Mouse (Mus musculus) thymus, adult 2 months (tissue): ENCODE data around the gene Ccdc106.

Experiments used
- CTCF ChIP-seq: fragments of 200-500 bp; IDR thresholded peaks from 2 replicates; pipeline ENCODE4 v1.5.1; 2012; ENCODE audit warnings: mild to moderate bottlenecking, control low read depth, low read length, moderate library complexity, borderline replicate concordance; ENCODE audit not compliant: control insufficient read depth, poor library complexity, insufficient read depth; ENCODE audit errors: extremely low read depth
- POLR2A ChIP-seq: fragments of 200-500 bp; IDR thresholded peaks from 2 replicates; pipeline ENCODE4 v1.6.1; 2012; ENCODE audit warnings: mild to moderate bottlenecking, low read length, control low read depth, moderate library complexity; ENCODE audit not compliant: control insufficient read depth, poor library complexity, insufficient read depth; ENCODE audit errors: extremely low read depth

- TF ChIP-seq CTCF, result no peak
- no peak for TF ChIP-seq POLR2A
Observed at GRCm38 (mm10) chr7:5091008-5091728, 70.8 kb downstream of the Ccdc106 start.
